Mouse (Mus musculus): Measurements from ENCODE around the gene Gls. TPM values are rescaled to one million over a fixed set of nuclear protein-coding genes. Genes with fewer than 3 reads are reported as not detected.

Gls gene
- 8.0 and 9.8 TPM in 2 replicates for polyA plus RNA-seq (2015; fragmentation: Nextera tagmentation; extraction: Ambion mirVana)

- H3K4me2 ChIP-seq, result peak within 1 kb of the TSS; percentile 97
- WGBS (ENCODE audit: insufficient replicate concordance), result under 1% methylated on average over 46 of the region's 46 CpGs
- H3K9ac ChIP-seq, result peak within 1 kb of the TSS; percentile 96
- 0 out of 2 replicates have a peak, but pooled peaks cover 2% of the 10 kb centered on the region for H3K27me3 ChIP-seq
- no peaks in the 10 kb centered on the region for H3K9me3 ChIP-seq (replicated peaks)
- DNase-seq (peak; percentile 96), ATAC-seq (ENCODE audit: low read depth) (peak; percentile 98)
- peak within 1 kb of the TSS; percentile 95 for H3K27ac ChIP-seq
- H3K36me3 ChIP-seq, result no peaks in the 10 kb centered on the region
- peak within 1 kb of the TSS; percentile 95 for H3K4me3 ChIP-seq (replicated peaks)
- peaks cover 30% of the 10 kb centered on the region for H3K4me1 ChIP-seq (replicated peaks)
These were observed at the start of gene Gls for GRCm38 (mm10) chr1:52233143-52233713. Gene Gls (minus strand): TSS chr1:52233232.

- H3K9ac ChIP-seq, result no peak overlapping the region
- no peak overlapping the region for H3K4me3 ChIP-seq (replicated peaks)
- H3K9me3 ChIP-seq (replicated peaks), result no peaks in the 10 kb centered on the region
- no peak overlapping the region for H3K27ac ChIP-seq
- WGBS (ENCODE audit: insufficient replicate concordance), result 48% methylated on average over 7 of the region's 7 CpGs
- H3K27me3 ChIP-seq, result no peaks in the 10 kb centered on the region
- H3K4me1 ChIP-seq (replicated peaks), result no peaks in the 10 kb centered on the region
- no peak for ATAC-seq (ENCODE audit: low read depth)
- no peak overlapping the region for H3K4me2 ChIP-seq
- no peaks in the 10 kb centered on the region for H3K36me3 ChIP-seq
- DNase-seq, result no peak
These were observed 47.0 kb upstream of the Gls start for GRCm38 (mm10) chr1:52279831-52280595.

GRCm38 (mm10) chr1:52279331-52279730 lies 46.3 kb upstream of the Gls start:
- Histone ChIP-seq H3K27ac (no peak overlapping the region), H3K36me3 (no peaks in the 10 kb centered on the region), H3K4me3 (replicated peaks) (no peak overlapping the region), H3K4me2 (no peak overlapping the region), H3K9me3 (replicated peaks) (no peaks in the 10 kb centered on the region), H3K27me3 (no peaks in the 10 kb centered on the region), H3K4me1 (replicated peaks) (no peaks in the 10 kb centered on the region), H3K9ac (no peak overlapping the region)
- WGBS (ENCODE audit: insufficient replicate concordance), result 62% methylated on average over 3 of the region's 3 CpGs
- no peak for DNase-seq
- no peak for ATAC-seq (ENCODE audit: low read depth)

- H3K4me3 ChIP-seq (replicated peaks), result no peak overlapping the region
- H3K36me3 ChIP-seq, result no peaks in the 10 kb centered on the region
- no peak overlapping the region for H3K9ac ChIP-seq
- no peaks in the 10 kb centered on the region for H3K4me1 ChIP-seq (replicated peaks)
- DNase-seq (no peak), ATAC-seq (ENCODE audit: low read depth) (no peak)
- no peaks in the 10 kb centered on the region for H3K27me3 ChIP-seq
- WGBS (ENCODE audit: insufficient replicate concordance), result 59% methylated on average over 6 of the region's 6 CpGs
- H3K9me3 ChIP-seq (replicated peaks), result no peaks in the 10 kb centered on the region
- no peak overlapping the region for H3K27ac ChIP-seq
- no peak overlapping the region for H3K4me2 ChIP-seq
These were observed 45.0 kb upstream of the Gls start for GRCm38 (mm10) chr1:52278073-52278472.

- no peaks in the 10 kb centered on the region for H3K36me3 ChIP-seq
- H3K9me3 ChIP-seq (replicated peaks), result no peaks in the 10 kb centered on the region
- H3K4me1 ChIP-seq (replicated peaks), result no peaks in the 10 kb centered on the region
- H3K27me3 ChIP-seq, result no peaks in the 10 kb centered on the region
- no peak for DNase-seq
- WGBS (ENCODE audit: insufficient replicate concordance), result 45% methylated on average over 3 of the region's 3 CpGs
- no peak overlapping the region for H3K4me3 ChIP-seq (replicated peaks)
- no peak overlapping the region for H3K9ac ChIP-seq
- no peak overlapping the region for H3K27ac ChIP-seq
- H3K4me2 ChIP-seq, result no peak overlapping the region
- no peak for ATAC-seq (ENCODE audit: low read depth)
These were observed 41.2 kb upstream of the Gls start for GRCm38 (mm10) chr1:52274210-52274609.

- 50% methylated on average over 5 of the region's 5 CpGs for WGBS (ENCODE audit: insufficient replicate concordance)
- H3K9me3 ChIP-seq (replicated peaks), result no peaks in the 10 kb centered on the region
- H3K36me3 ChIP-seq, result no peaks in the 10 kb centered on the region
- H3K4me3 ChIP-seq (replicated peaks), result no peak overlapping the region
- DNase-seq, result no peak
- H3K27ac ChIP-seq, result no peak overlapping the region
- H3K4me1 ChIP-seq (replicated peaks), result no peaks in the 10 kb centered on the region
- H3K9ac ChIP-seq, result no peak overlapping the region
- H3K27me3 ChIP-seq, result no peaks in the 10 kb centered on the region
- H3K4me2 ChIP-seq, result no peak overlapping the region
- no peak for ATAC-seq (ENCODE audit: low read depth)
These were observed 39.1 kb upstream of the Gls start for GRCm38 (mm10) chr1:52272018-52272678.

- ATAC-seq (ENCODE audit: low read depth) (no peak), DNase-seq (no peak)
- Histone ChIP-seq H3K36me3 (no peaks in the 10 kb centered on the region), H3K4me1 (replicated peaks) (no peaks in the 10 kb centered on the region), H3K27ac (no peak overlapping the region), H3K9me3 (replicated peaks) (no peaks in the 10 kb centered on the region), H3K4me2 (no peak overlapping the region), H3K9ac (no peak overlapping the region), H3K27me3 (no peaks in the 10 kb centered on the region), H3K4me3 (replicated peaks) (no peak overlapping the region)
- 78% methylated on average over 9 of the region's 9 CpGs for WGBS (ENCODE audit: insufficient replicate concordance)
These were observed 37.3 kb upstream of the Gls start for GRCm38 (mm10) chr1:52270354-52270753.

GRCm38 (mm10) chr1:52269596-52269995 lies 36.6 kb upstream of the Gls start:
- WGBS (ENCODE audit: insufficient replicate concordance), result 66% methylated on average over 4 of the region's 4 CpGs
- Histone ChIP-seq H3K27ac (no peak overlapping the region), H3K4me1 (replicated peaks) (no peaks in the 10 kb centered on the region), H3K9ac (no peak overlapping the region), H3K4me2 (no peak overlapping the region), H3K36me3 (no peaks in the 10 kb centered on the region), H3K4me3 (replicated peaks) (no peak overlapping the region), H3K9me3 (replicated peaks) (no peaks in the 10 kb centered on the region), H3K27me3 (no peaks in the 10 kb centered on the region)
- ATAC-seq (ENCODE audit: low read depth) (no peak), DNase-seq (no peak)

GRCm38 (mm10) chr1:52268006-52268405 lies 35.0 kb upstream of the Gls start:
- Histone ChIP-seq H3K4me3 (replicated peaks) (no peak overlapping the region), H3K4me1 (replicated peaks) (no peaks in the 10 kb centered on the region)
- no peak for ATAC-seq (ENCODE audit: low read depth)

GRCm38 (mm10) chr1:52267606-52268005 lies 34.6 kb upstream of the Gls start:
- Histone ChIP-seq H3K4me2 (no peak overlapping the region), H3K27ac (no peak overlapping the region), H3K36me3 (no peaks in the 10 kb centered on the region), H3K27me3 (no peaks in the 10 kb centered on the region), H3K9me3 (replicated peaks) (no peaks in the 10 kb centered on the region), H3K4me1 (replicated peaks) (no peaks in the 10 kb centered on the region), H3K4me3 (replicated peaks) (no peak overlapping the region), H3K9ac (no peak overlapping the region)
- DNase-seq, result peak; percentile 2
- no peak for ATAC-seq (ENCODE audit: low read depth)
- WGBS (ENCODE audit: insufficient replicate concordance), result 37% methylated on average over 3 of the region's 3 CpGs

More at GRCm38 (mm10) chr1:52268006-52268405, 35.0 kb upstream of the Gls start:
- Histone ChIP-seq H3K9me3 (replicated peaks) (no peaks in the 10 kb centered on the region), H3K36me3 (no peaks in the 10 kb centered on the region), H3K27ac (no peak overlapping the region), H3K27me3 (no peaks in the 10 kb centered on the region), H3K9ac (no peak overlapping the region), H3K4me2 (no peak overlapping the region)
- WGBS (ENCODE audit: insufficient replicate concordance), result 78% methylated on average over 6 of the region's 6 CpGs
- no peak for DNase-seq

GRCm38 (mm10) chr1:52265886-52266516 lies 33.0 kb upstream of the Gls start:
- H3K9me3 ChIP-seq (replicated peaks), result no peaks in the 10 kb centered on the region
- DNase-seq, result no peak
- ATAC-seq (ENCODE audit: low read depth), result no peak
- H3K4me3 ChIP-seq (replicated peaks), result no peak overlapping the region
- no peak overlapping the region for H3K9ac ChIP-seq
- WGBS (ENCODE audit: insufficient replicate concordance), result 61% methylated on average over 3 of the region's 3 CpGs
- no peak overlapping the region for H3K4me2 ChIP-seq
- H3K36me3 ChIP-seq, result no peaks in the 10 kb centered on the region
- H3K27ac ChIP-seq, result no peak overlapping the region
- no peaks in the 10 kb centered on the region for H3K27me3 ChIP-seq
- H3K4me1 ChIP-seq (replicated peaks), result no peaks in the 10 kb centered on the region

Data from liver, embryonic 13.5 days (tissue).